Mouse (Mus musculus): ENCODE measurements around the gene Ctr9. TPM values are rescaled to one million over a fixed set of nuclear protein-coding genes. Genes with fewer than 3 reads are reported as not detected.

The Ctr9 gene
- 10 to 100 TPM; 31.5 to 34.1 TPM for polyA plus RNA-seq (2017; shearing (Covaris generic))

- peak; percentile 94 for ATAC-seq
Measured at GRCm38 (mm10) chr7:111028281-111029045, at the start of gene Ctr9. Ctr9 (plus strand) TSS chr7:111028951.

- no peak for ATAC-seq
Measured at GRCm38 (mm10) chr7:110981036-110981435, 47.7 kb upstream of the Ctr9 start.

GRCm38 (mm10) chr7:110982053-110982705 is 46.6 kb upstream of the Ctr9 start, which contains the start of gene Mrvi1:
Mrvi1 (minus strand) TSS chr7:110982461.
- no peak for ATAC-seq

- no peak for ATAC-seq
Measured at GRCm38 (mm10) chr7:110982764-110983163, 46.0 kb upstream of the Ctr9 start.

GRCm38 (mm10) chr7:110983621-110984020 is 45.1 kb upstream of the Ctr9 start:
- no peak for ATAC-seq

GRCm38 (mm10) chr7:110985581-110986265 is 43.0 kb upstream of the Ctr9 start:
- no peak for ATAC-seq

GRCm38 (mm10) chr7:110988081-110988480 is 40.7 kb upstream of the Ctr9 start:
- ATAC-seq, result no peak

GRCm38 (mm10) chr7:110989286-110989879 is 39.4 kb upstream of the Ctr9 start:
- ATAC-seq, result no peak

- ATAC-seq, result no peak
Measured at GRCm38 (mm10) chr7:110990356-110991220, 38.2 kb upstream of the Ctr9 start.

GRCm38 (mm10) chr7:110991221-110991494 is 37.6 kb upstream of the Ctr9 start:
- no peak for ATAC-seq

- ATAC-seq, result no peak
Measured at GRCm38 (mm10) chr7:110998887-110999827, 29.6 kb upstream of the Ctr9 start.

GRCm38 (mm10) chr7:111004136-111004840 is 24.5 kb upstream of the Ctr9 start:
- no peak for ATAC-seq

GRCm38 (mm10) chr7:111014039-111014605 is 14.6 kb upstream of the Ctr9 start:
- ATAC-seq, result no peak

GRCm38 (mm10) chr7:111014893-111015292 is 13.9 kb upstream of the Ctr9 start:
- peak; percentile 96 for ATAC-seq

GRCm38 (mm10) chr7:111015731-111016130 is 13.0 kb upstream of the Ctr9 start:
- no peak for ATAC-seq

GRCm38 (mm10) chr7:111016921-111017320 is 11.8 kb upstream of the Ctr9 start:
- ATAC-seq, result no peak

GRCm38 (mm10) chr7:111020814-111021213 is 7.9 kb upstream of the Ctr9 start:
- ATAC-seq, result no peak

- no peak for ATAC-seq
Measured at GRCm38 (mm10) chr7:111024068-111024594, 4.6 kb upstream of the Ctr9 start.

- no peak for ATAC-seq
Measured at GRCm38 (mm10) chr7:111024912-111025311, 3.8 kb upstream of the Ctr9 start.

- peak; percentile 57 for ATAC-seq
Measured at GRCm38 (mm10) chr7:111029046-111029553, 349 bp downstream of the Ctr9 start.
